In the genomic region with DNA sequence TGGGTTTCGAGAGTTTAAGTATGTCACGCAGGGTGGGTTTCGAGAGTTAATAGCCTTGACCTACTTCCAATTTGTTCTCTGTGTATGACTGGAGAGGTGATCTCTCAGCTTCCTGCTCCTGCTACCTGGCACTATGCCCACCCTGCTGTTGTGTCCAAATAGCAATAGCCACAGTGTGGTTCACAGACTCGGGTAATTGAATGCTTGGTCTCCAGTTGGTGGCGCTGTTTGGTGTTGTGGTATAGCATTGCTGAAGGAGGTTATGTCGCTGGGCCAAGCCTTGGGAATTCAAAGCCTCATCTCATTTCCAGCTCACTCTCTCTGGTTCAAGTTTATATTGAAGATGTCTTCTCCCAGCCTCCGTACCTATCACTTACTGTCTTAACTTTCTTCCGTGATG, we compare ENCODE assay signal across 9 mouse cellular contexts.
DNase-seq lines count a peak whose midpoint lies in the region; ATAC-seq and TF ChIP-seq lines count a peak whose summit lies in the region.
"Had no signal": no experiment of that assay in that cellular context is flagged by ENCODE, and none has a peak within 500 bp of the region (broad histone marks: within the 10 kb centered on the region; RNA-seq: fewer than 3 reads in every experiment).

No protein-coding gene starts in this region.

- no peaks in the 10 kb centered on the region for H3K36me3 ChIP-seq in intestine, postnatal 0 days (ENCODE audit: control insufficient read depth, insufficient read depth)
- no peaks in the 10 kb centered on the region for H3K36me3 ChIP-seq in intestine, embryonic 16.5 days (ENCODE audit: control insufficient read depth, insufficient read depth, low read length)
- H3K36me3 ChIP-seq in ES-Bruce4 (ENCODE audit: control insufficient read depth, insufficient read depth, low read length, poor library complexity, severe bottlenecking) = no peaks in the 10 kb centered on the region
- H3K36me3 ChIP-seq in forebrain, embryonic 10.5 days (replicated peaks) = no peaks in the 10 kb centered on the region
- H3K36me3 ChIP-seq: limb, embryonic 12.5 days had no signal

- peaks cover 9% of the 10 kb centered on the region; the same call in 1 of the 2 replicates for H3K4me1 ChIP-seq in intestine, postnatal 0 days (replicated peaks; ENCODE audit: control insufficient read depth, insufficient read depth, low read length)
- peaks cover 12% of the 10 kb centered on the region for H3K4me1 ChIP-seq in intestine, embryonic 16.5 days (ENCODE audit: control insufficient read depth, insufficient read depth, low read length)
- H3K4me1 ChIP-seq in ES-Bruce4 (ENCODE audit: control insufficient read depth, insufficient read depth, low read length) = no peaks in the 10 kb centered on the region
- H3K4me1 ChIP-seq in forebrain, embryonic 10.5 days = peaks cover 12% of the 10 kb centered on the region

- no peaks in the 10 kb centered on the region for H3K9me3 ChIP-seq in intestine, postnatal 0 days (ENCODE audit: control insufficient read depth)
- no peaks in the 10 kb centered on the region for H3K9me3 ChIP-seq in intestine, embryonic 16.5 days (ENCODE audit: control insufficient read depth, low read length)
- no peaks in the 10 kb centered on the region for H3K9me3 ChIP-seq in ES-Bruce4 (replicated peaks; ENCODE audit: control insufficient read depth, insufficient read depth, low read length, poor library complexity, severe bottlenecking)
- H3K9me3 ChIP-seq in forebrain, embryonic 10.5 days = no peaks in the 10 kb centered on the region
- H3K9me3 ChIP-seq: limb, embryonic 12.5 days had no signal

- no peak overlapping the region for H3K9ac ChIP-seq in intestine, postnatal 0 days (ENCODE audit: low read depth, low read length)
- no peak overlapping the region for H3K9ac ChIP-seq in intestine, embryonic 16.5 days (ENCODE audit: low read depth, low read length)
- H3K9ac ChIP-seq in ES-Bruce4 (ENCODE audit: low read depth, poor library complexity, severe bottlenecking) = no peak overlapping the region
- H3K9ac ChIP-seq: limb, embryonic 12.5 days had no signal

- no peak overlapping the region for H3K4me3 ChIP-seq in intestine, postnatal 0 days (ENCODE audit: low read depth, low read length)
- no peak overlapping the region for H3K4me3 ChIP-seq in intestine, embryonic 16.5 days (ENCODE audit: low read length)
- no peak overlapping the region for H3K4me3 ChIP-seq in ES-Bruce4 (ENCODE audit: low read depth, low read length)
- H3K4me3 ChIP-seq in forebrain, embryonic 10.5 days = no peak overlapping the region
- H3K4me3 ChIP-seq: limb, embryonic 12.5 days had no signal

- no peak overlapping the region for H3K27ac ChIP-seq in intestine, postnatal 0 days (ENCODE audit: low read depth, low read length)
- no peak overlapping the region for H3K27ac ChIP-seq in intestine, embryonic 16.5 days (ENCODE audit: low read length)
- H3K27ac ChIP-seq in ES-Bruce4 (ENCODE audit: insufficient read depth, low read length) = no peak overlapping the region
- no peak overlapping the region for H3K27ac ChIP-seq in forebrain, embryonic 10.5 days
- H3K27ac ChIP-seq: limb, embryonic 12.5 days had no signal

- DNase-seq in cerebellum, adult 11-12 months = peak; percentile 84
- DNase-seq in kidney, postnatal 36 days = peak; percentile 73 to 84
- DNase-seq in urinary bladder, postnatal 36 days (ENCODE audit: low spot score in 2 of 2) = no peak
- DNase-seq in forebrain, embryonic 10.5 days (ENCODE audit: extremely low spot score, low spot score) = no peak

- ATAC-seq in intestine, postnatal 0 days = no peak
- ATAC-seq in intestine, embryonic 16.5 days = no peak
- ATAC-seq in megakaryocyte progenitor cell, adult 5-6 weeks (replicated peaks; ENCODE audit: poor library complexity) = no peak

- 72% methylated on average over 8 of the region's 8 CpGs for WGBS in intestine, postnatal 0 days
- WGBS in intestine, embryonic 16.5 days = 76% methylated on average over 8 of the region's 8 CpGs
- WGBS in forebrain, embryonic 10.5 days = 77% methylated on average over 8 of the region's 8 CpGs

- H3K4me2 ChIP-seq in intestine, postnatal 0 days (replicated peaks; ENCODE audit: low read depth) = no peak overlapping the region
- H3K4me2 ChIP-seq in intestine, embryonic 16.5 days (ENCODE audit: low read depth, low read length) = no peak overlapping the region
- H3K4me2 ChIP-seq: limb, embryonic 12.5 days had no signal

- TF ChIP-seq POLR2A in ES-Bruce4 (IDR thresholded peaks at IDR 0.05; ENCODE audit: insufficient read depth, low read length) = no peak

- no peak for TF ChIP-seq EP300 in ES-Bruce4 (IDR thresholded peaks at IDR 0.05; ENCODE audit: insufficient read depth, low read depth, low read length)

- no peaks in the 10 kb centered on the region for H3K27me3 ChIP-seq in intestine, postnatal 0 days (replicated peaks; ENCODE audit: control insufficient read depth, insufficient read depth, low read length)
- no peaks in the 10 kb centered on the region for H3K27me3 ChIP-seq in intestine, embryonic 16.5 days (replicated peaks; ENCODE audit: control insufficient read depth, insufficient read depth, low read length)
- no peaks in the 10 kb centered on the region for H3K27me3 ChIP-seq in ES-Bruce4 (ENCODE audit: control insufficient read depth, insufficient read depth, low read length, poor library complexity, severe bottlenecking)
- no peaks in the 10 kb centered on the region for H3K27me3 ChIP-seq in forebrain, embryonic 10.5 days (ENCODE audit: poor library complexity, severe bottlenecking)
- H3K27me3 ChIP-seq: limb, embryonic 12.5 days had no signal

- peak; percentile 66 for TF ChIP-seq CTCF in intestine, postnatal 0 days (IDR thresholded peaks at IDR 0.05; ENCODE audit: low read depth)
- TF ChIP-seq CTCF in ES-Bruce4 (IDR thresholded peaks at IDR 0.05; ENCODE audit: low read depth, low read length) = peak; percentile 39

Comparison
In these comparisons a context has a peak if more than half of its experiments do, and no peak if none do; other contexts are left out.
1. DNase-seq: peak in cerebellum, adult 11-12 months (single experiment) and kidney, postnatal 36 days (2 of 2); none in urinary bladder, postnatal 36 days (0 of 2) and forebrain, embryonic 10.5 days (single experiment).